Mouse (Mus musculus) myocyte (in vitro differentiated cells): Measurements from ENCODE around the gene Aqp7.

Experiments used
- CEBPB ChIP-seq: IDR thresholded peaks from 2 replicates; pipeline ENCODE4 v1.6.1; 2011; ENCODE audit warnings: mild to moderate bottlenecking, moderate library complexity; ENCODE audit not compliant: poor library complexity, insufficient read depth, severe bottlenecking
- E2F4 ChIP-seq: IDR thresholded peaks from one replicate; pipeline ENCODE4 v1.6.1; 2011; ENCODE audit warnings: mild to moderate bottlenecking, control low read depth, moderate library complexity; ENCODE audit not compliant: insufficient read depth
- MAX ChIP-seq: IDR thresholded peaks from one replicate; pipeline ENCODE4 v1.6.1; 2011; ENCODE audit warnings: low read depth, mild to moderate bottlenecking, control low read depth
- MYOD1 ChIP-seq, 3 experiments: IDR thresholded peaks; one replicate each; pipeline ENCODE4 v1.6.1; 2011; ENCODE audit warnings: control low read depth in 2 of 3, low read depth in 2 of 3, mild to moderate bottlenecking in 2 of 3, moderate library complexity in 1 of 3; ENCODE audit not compliant: insufficient read length in 2 of 3, control insufficient read depth in 1 of 3
- MYOG ChIP-seq, 3 experiments: IDR thresholded peaks; one replicate each; pipeline ENCODE4 v1.6.1; 2011; ENCODE audit warnings: control low read depth in 2 of 3, low read depth in 2 of 3, mild to moderate bottlenecking in 2 of 3; ENCODE audit not compliant: insufficient read length in 2 of 3, control insufficient read depth in 1 of 3, insufficient read depth in 1 of 3
- POLR2A ChIP-seq: IDR thresholded peaks from one replicate; pipeline ENCODE4 v1.6.1; 2011; ENCODE audit warnings: low read depth, mild to moderate bottlenecking, control low read depth, moderate library complexity; ENCODE audit not compliant: insufficient read length
- POLR2AphosphoS2 ChIP-seq: IDR thresholded peaks from one replicate; pipeline ENCODE4 v1.6.1; 2011; ENCODE audit warnings: low read depth, control low read depth; ENCODE audit not compliant: insufficient read length
- REST ChIP-seq: IDR thresholded peaks from one replicate; pipeline ENCODE4 v1.6.1; 2011; ENCODE audit warnings: mild to moderate bottlenecking, control low read depth, moderate library complexity; ENCODE audit not compliant: insufficient read depth, insufficient read length
- TCF12 ChIP-seq: IDR thresholded peaks from one replicate; pipeline ENCODE4 v1.6.1; 2011; ENCODE audit warnings: mild to moderate bottlenecking, control low read depth; ENCODE audit not compliant: poor library complexity, insufficient read depth, severe bottlenecking
- USF1 ChIP-seq: IDR thresholded peaks from one replicate; pipeline ENCODE4 v1.6.1; 2011; ENCODE audit warnings: low read depth, mild to moderate bottlenecking, control low read depth, moderate library complexity

GRCm38 (mm10) chr4:41000842-41001639 is 46.9 kb downstream of the Aqp7 start:
- TF ChIP-seq TCF12 (no peak), MAX (no peak), POLR2A (no peak), CEBPB (no peak), MYOG (IDR thresholded peaks at IDR 0.05; ENCODE audit: control insufficient read depth in 1 of 3, insufficient read depth in 1 of 3, insufficient read length in 2 of 3, low read depth in 2 of 3) (no peak), POLR2AphosphoS2 (no peak), E2F4 (no peak), USF1 (no peak), REST (no peak), MYOD1 (IDR thresholded peaks at IDR 0.05; ENCODE audit: control insufficient read depth in 1 of 3, insufficient read length in 2 of 3, low read depth in 2 of 3) (no peak)
